Mouse (Mus musculus) hindbrain, embryonic 12.5 days (tissue): ENCODE measurements around the gene Epha2. TPM values are rescaled to one million over a fixed set of nuclear protein-coding genes. Genes with fewer than 3 reads are reported as not detected.

Experiments
- ATAC-seq: fragments of 200-750 bp; cut with Nextera tagmentation; 2 replicates; pipeline ENCODE4 v1.8.0; 2017; ENCODE audit warnings: moderate TSS enrichment; ENCODE audit not compliant: low FRiP score
- H3K27ac ChIP-seq: fragments of 300-500 bp; sonication (generic); 2 replicates; pipeline ENCODE4 v1.5.1; 2016; ENCODE audit warnings: mild to moderate bottlenecking
- H3K27me3 ChIP-seq: fragments of 300-500 bp; sonication (generic); 2 replicates; pipeline ENCODE4 v1.6.1; 2016; ENCODE audit warnings: mild to moderate bottlenecking
- H3K36me3 ChIP-seq: fragments of 300-500 bp; sonication (generic); 2 replicates; pipeline ENCODE4 v1.6.1; 2016; ENCODE audit warnings: mild to moderate bottlenecking
- H3K4me1 ChIP-seq: fragments of 300-500 bp; sonication (generic); 2 replicates; pipeline ENCODE4 v1.6.1; 2016
- H3K4me2 ChIP-seq: fragments of 300-500 bp; sonication (generic); replicated peaks from 2 replicates; pipeline ENCODE4 v1.6.1; 2016; ENCODE audit warnings: mild to moderate bottlenecking
- H3K4me3 ChIP-seq: fragments of 300-500 bp; sonication (generic); 2 replicates; pipeline ENCODE4 v1.5.1; 2016; ENCODE audit warnings: mild to moderate bottlenecking
- H3K9ac ChIP-seq: fragments of 300-500 bp; sonication (generic); 2 replicates; pipeline ENCODE4 v1.6.1; 2016; ENCODE audit warnings: mild to moderate bottlenecking, moderate library complexity
- H3K9me3 ChIP-seq: fragments of 300-500 bp; sonication (generic); replicated peaks from 2 replicates; pipeline ENCODE4 v1.6.1; 2016; ENCODE audit warnings: mild to moderate bottlenecking
- WGBS: fragments of 180-500 bp; shearing (Covaris S2); methylation state at CpG from one replicate; pipeline ENCODE4 v1.1.7; 2016; 5-methylcytosine and 5-hydroxymethylcytosine counted together
- polyA plus RNA-seq: library from polyadenylated mRNA; unstranded; fragments of >200 nt; fragmentation: Nextera tagmentation; extraction: Ambion mirVana; gene quantifications from 2 replicates; pipeline ENCODE4 v1.2.1, GENCODE M21; 2016

Gene Epha2
- polyA plus RNA-seq, 1 experiment from 2014 or later, result 2.7 TPM

DNA sequence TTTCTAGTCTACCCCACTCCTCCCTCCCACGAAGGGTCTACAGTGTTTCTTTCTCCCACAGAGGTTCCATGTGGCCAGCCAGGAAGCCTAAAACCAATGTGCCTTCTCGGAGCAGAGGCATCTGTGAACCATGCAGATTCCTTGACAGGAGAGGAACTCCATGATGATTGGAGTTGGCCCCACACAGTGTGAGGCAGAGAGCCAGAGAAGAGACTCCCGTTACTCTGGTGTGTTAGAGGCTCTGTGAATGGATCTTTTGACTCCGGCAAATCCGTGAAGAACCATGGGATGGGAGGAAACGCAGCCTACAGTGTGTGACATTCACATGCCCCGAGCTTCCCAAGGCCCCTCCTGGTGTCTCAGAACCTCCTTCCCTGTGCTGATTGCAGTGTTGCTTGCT lies 42.5 kb downstream of the Epha2 start:
- H3K4me1 ChIP-seq, result peaks cover 16% of the 10 kb centered on the region
- no peak overlapping the region for H3K9ac ChIP-seq
- no peaks in the 10 kb centered on the region for H3K27me3 ChIP-seq
- H3K4me2 ChIP-seq, result no peak overlapping the region
- no peak overlapping the region for H3K4me3 ChIP-seq
- no peak overlapping the region for H3K27ac ChIP-seq
- H3K36me3 ChIP-seq, result no peaks in the 10 kb centered on the region
- H3K9me3 ChIP-seq, result no peaks in the 10 kb centered on the region
- ATAC-seq, result no peak
- 55% methylated on average over 7 of the region's 7 CpGs for WGBS

- Histone ChIP-seq H3K4me3 (no peak overlapping the region), H3K36me3 (no peaks in the 10 kb centered on the region), H3K27me3 (0 out of 2 replicates have a peak, but pooled peaks cover 3% of the 10 kb centered on the region), H3K9ac (no peak overlapping the region), H3K9me3 (no peaks in the 10 kb centered on the region), H3K4me2 (no peak overlapping the region), H3K4me1 (0 out of 2 replicates have a peak, but pooled peaks cover 8% of the 10 kb centered on the region), H3K27ac (no peak overlapping the region)
- 94% methylated on average over 12 of the region's 12 CpGs for WGBS
- no peak for ATAC-seq
These were observed 44.2 kb downstream of the Epha2 start for GRCm38 (mm10) chr4:141345219-141345618.

GRCm38 (mm10) chr4:141347365-141347797 lies 46.3 kb downstream of the Epha2 start:
- H3K4me1 ChIP-seq, result peaks cover 3% of the 10 kb centered on the region; the same call in 1 of the 2 replicates
- no peak overlapping the region for H3K9ac ChIP-seq
- ATAC-seq, result no peak
- 0 out of 2 replicates have a peak, but pooled peaks cover 3% of the 10 kb centered on the region for H3K27me3 ChIP-seq
- no peak overlapping the region for H3K4me2 ChIP-seq
- no peak overlapping the region for H3K27ac ChIP-seq
- no peaks in the 10 kb centered on the region for H3K9me3 ChIP-seq
- WGBS, result 64% methylated on average over 8 of the region's 8 CpGs
- H3K4me3 ChIP-seq, result no peak overlapping the region
- H3K36me3 ChIP-seq, result no peaks in the 10 kb centered on the region

DNA sequence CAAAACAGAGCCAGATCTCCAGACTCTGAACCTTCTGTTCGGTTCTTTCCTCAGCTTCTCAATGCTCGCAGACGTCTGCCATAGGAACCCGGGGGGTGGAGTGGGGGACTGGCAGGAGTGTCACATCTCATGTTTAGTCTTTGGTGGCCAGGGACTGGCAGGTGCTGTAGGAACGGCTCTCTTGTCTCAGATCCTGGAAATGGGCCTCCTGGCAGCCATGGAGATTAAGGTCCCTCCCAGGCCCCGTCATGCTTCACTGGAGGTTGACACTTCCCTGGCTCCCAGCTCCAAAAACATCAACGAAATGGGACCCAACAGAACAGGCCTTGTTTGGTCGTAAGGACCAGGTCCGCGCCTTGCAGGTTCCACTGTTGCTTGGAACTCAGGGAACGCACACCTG lies 47.6 kb downstream of the Epha2 start:
- 73% methylated on average over 11 of the region's 11 CpGs for WGBS
- no peak overlapping the region for H3K27ac ChIP-seq
- no peak overlapping the region for H3K9ac ChIP-seq
- ATAC-seq, result no peak
- H3K4me1 ChIP-seq, result peaks cover 3% of the 10 kb centered on the region; the same call in 1 of the 2 replicates
- H3K36me3 ChIP-seq, result no peaks in the 10 kb centered on the region
- H3K9me3 ChIP-seq, result no peaks in the 10 kb centered on the region
- no peak overlapping the region for H3K4me2 ChIP-seq
- 0 out of 2 replicates have a peak, but pooled peaks cover 3% of the 10 kb centered on the region for H3K27me3 ChIP-seq
- no peak overlapping the region for H3K4me3 ChIP-seq

DNA sequence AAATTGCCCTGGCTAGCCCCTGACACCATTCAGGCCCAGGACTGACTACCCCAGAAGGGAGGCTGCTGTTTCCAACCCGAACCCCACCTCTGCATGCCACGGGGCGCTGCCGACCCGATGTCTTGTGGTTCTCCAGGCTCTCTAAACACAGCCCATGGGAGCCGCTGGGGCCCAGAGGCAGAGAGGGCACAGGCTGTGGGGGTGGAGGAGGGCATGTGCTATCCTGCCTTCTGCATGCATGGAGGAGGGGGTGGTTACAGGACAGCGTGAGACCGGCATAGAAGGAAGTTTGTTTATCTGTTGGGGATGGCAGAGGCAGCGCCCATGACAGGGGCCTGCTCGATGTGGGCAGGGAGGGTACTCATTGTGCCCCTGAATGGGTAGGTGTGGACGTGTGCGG lies 49.0 kb downstream of the Epha2 start:
- WGBS, result 86% methylated on average over 12 of the region's 12 CpGs
- Histone ChIP-seq H3K4me3 (no peak overlapping the region), H3K9ac (no peak overlapping the region), H3K27ac (no peak overlapping the region), H3K4me1 (peaks cover 3% of the 10 kb centered on the region; the same call in 1 of the 2 replicates), H3K9me3 (no peaks in the 10 kb centered on the region), H3K36me3 (no peaks in the 10 kb centered on the region), H3K27me3 (0 out of 2 replicates have a peak, but pooled peaks cover 3% of the 10 kb centered on the region), H3K4me2 (no peak overlapping the region)
- no peak for ATAC-seq

GRCm38 (mm10) chr4:141351972-141352371 lies 50.9 kb downstream of the Epha2 start:
- Histone ChIP-seq H3K27ac (no peak overlapping the region), H3K9me3 (no peaks in the 10 kb centered on the region), H3K4me3 (no peak overlapping the region), H3K4me2 (no peak overlapping the region), H3K4me1 (peaks cover 3% of the 10 kb centered on the region; the same call in 1 of the 2 replicates), H3K9ac (no peak overlapping the region), H3K27me3 (0 out of 2 replicates have a peak, but pooled peaks cover 3% of the 10 kb centered on the region), H3K36me3 (no peaks in the 10 kb centered on the region)
- no peak for ATAC-seq
- WGBS, result 55% methylated on average over 7 of the region's 7 CpGs

- WGBS, result 78% methylated on average over 5 of the region's 5 CpGs
- no peak overlapping the region for H3K4me2 ChIP-seq
- H3K27me3 ChIP-seq, result peaks cover 3% of the 10 kb centered on the region; the same call in 1 of the 2 replicates
- H3K9ac ChIP-seq, result no peak overlapping the region
- H3K36me3 ChIP-seq, result no peaks in the 10 kb centered on the region
- no peak overlapping the region for H3K4me3 ChIP-seq
- no peak overlapping the region for H3K27ac ChIP-seq
- H3K4me1 ChIP-seq, result peaks cover 3% of the 10 kb centered on the region; the same call in 1 of the 2 replicates
- no peak for ATAC-seq
- no peaks in the 10 kb centered on the region for H3K9me3 ChIP-seq
These were observed 51.9 kb downstream of the Epha2 start for GRCm38 (mm10) chr4:141352986-141353385.

- H3K27ac ChIP-seq, result no peak overlapping the region
- no peak for ATAC-seq
- WGBS, result 58% methylated on average over 8 of the region's 8 CpGs
These were observed 52.8 kb downstream of the Epha2 start for GRCm38 (mm10) chr4:141353868-141354267.

DNA sequence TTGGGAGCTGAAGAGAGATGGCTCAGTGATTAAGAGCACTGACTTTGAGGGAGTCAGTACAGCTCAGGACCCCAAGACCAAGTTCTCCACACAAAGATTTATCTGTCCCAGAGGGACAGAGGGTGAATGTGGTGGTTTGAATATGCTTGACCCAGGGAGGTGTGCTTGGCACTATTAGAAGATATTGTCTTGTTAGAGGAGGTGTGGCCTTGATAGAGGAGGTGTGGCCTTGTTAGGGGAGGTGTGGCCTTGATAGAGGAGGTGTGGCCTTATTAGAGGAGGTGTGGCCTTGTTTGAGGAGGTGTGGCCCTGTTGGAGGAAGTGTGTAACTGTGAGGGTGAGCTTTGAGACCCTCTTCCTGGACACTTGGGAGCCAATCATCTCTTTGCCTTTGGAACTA lies 56.8 kb downstream of the Epha2 start:
- Histone ChIP-seq H3K27ac (no peak overlapping the region), H3K4me2 (no peak overlapping the region), H3K4me3 (no peak overlapping the region), H3K9me3 (no peaks in the 10 kb centered on the region), H3K4me1 (peaks cover 10% of the 10 kb centered on the region; the same call in 1 of the 2 replicates), H3K36me3 (no peaks in the 10 kb centered on the region), H3K27me3 (peaks cover 14% of the 10 kb centered on the region; the same call in 1 of the 2 replicates), H3K9ac (no peak overlapping the region)
- ATAC-seq, result no peak

More at GRCm38 (mm10) chr4:141353868-141354267, 52.8 kb downstream of the Epha2 start:
- Histone ChIP-seq H3K36me3 (no peaks in the 10 kb centered on the region), H3K9me3 (no peaks in the 10 kb centered on the region), H3K4me2 (no peak overlapping the region), H3K4me3 (no peak overlapping the region), H3K27me3 (peaks cover 3% of the 10 kb centered on the region; the same call in 1 of the 2 replicates), H3K4me1 (peaks cover under 1% of the 10 kb centered on the region; the same call in 1 of the 2 replicates), H3K9ac (0 out of 2 replicates have a peak overlapping the region, but pooled peaks have one; percentile 13)

- H3K27ac ChIP-seq, result no peak overlapping the region
- ATAC-seq, result no peak
- H3K27me3 ChIP-seq, result peaks cover 23% of the 10 kb centered on the region
- H3K4me2 ChIP-seq, result no peak overlapping the region
- no peaks in the 10 kb centered on the region for H3K9me3 ChIP-seq
- 87% methylated on average over 6 of the region's 6 CpGs for WGBS
- no peak overlapping the region for H3K4me3 ChIP-seq
- H3K9ac ChIP-seq, result no peak overlapping the region
- peaks cover 10% of the 10 kb centered on the region; the same call in 1 of the 2 replicates for H3K4me1 ChIP-seq
- no peaks in the 10 kb centered on the region for H3K36me3 ChIP-seq
These were observed 58.2 kb downstream of the Epha2 start for GRCm38 (mm10) chr4:141359222-141359621.

DNA sequence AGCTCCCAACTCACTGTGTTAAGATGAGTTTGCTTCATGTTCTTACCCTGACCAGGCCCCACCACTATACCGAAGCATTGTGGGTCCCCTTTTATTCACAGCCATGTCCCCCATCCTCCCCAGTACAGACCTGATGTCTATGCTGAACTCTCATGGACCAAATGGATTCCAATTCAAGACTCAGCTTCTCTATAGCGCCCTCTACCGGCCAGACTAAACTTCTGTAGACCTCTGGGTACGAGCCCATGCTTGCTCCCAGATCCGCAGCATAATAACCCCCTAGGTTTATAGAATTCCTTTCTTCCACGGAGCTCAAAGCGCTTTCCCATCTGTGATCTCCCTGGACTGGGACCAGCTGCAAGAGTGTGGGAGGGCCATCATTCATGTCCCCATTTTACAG lies 59.8 kb downstream of the Epha2 start:
- Histone ChIP-seq H3K27ac (no peak overlapping the region), H3K9me3 (no peaks in the 10 kb centered on the region), H3K4me2 (no peak overlapping the region), H3K36me3 (no peaks in the 10 kb centered on the region), H3K4me3 (no peak overlapping the region), H3K27me3 (peaks cover 39% of the 10 kb centered on the region), H3K9ac (no peak overlapping the region), H3K4me1 (peaks cover 10% of the 10 kb centered on the region; the same call in 1 of the 2 replicates)
- ATAC-seq, result no peak
- 31% methylated on average over 7 of the region's 7 CpGs for WGBS

DNA sequence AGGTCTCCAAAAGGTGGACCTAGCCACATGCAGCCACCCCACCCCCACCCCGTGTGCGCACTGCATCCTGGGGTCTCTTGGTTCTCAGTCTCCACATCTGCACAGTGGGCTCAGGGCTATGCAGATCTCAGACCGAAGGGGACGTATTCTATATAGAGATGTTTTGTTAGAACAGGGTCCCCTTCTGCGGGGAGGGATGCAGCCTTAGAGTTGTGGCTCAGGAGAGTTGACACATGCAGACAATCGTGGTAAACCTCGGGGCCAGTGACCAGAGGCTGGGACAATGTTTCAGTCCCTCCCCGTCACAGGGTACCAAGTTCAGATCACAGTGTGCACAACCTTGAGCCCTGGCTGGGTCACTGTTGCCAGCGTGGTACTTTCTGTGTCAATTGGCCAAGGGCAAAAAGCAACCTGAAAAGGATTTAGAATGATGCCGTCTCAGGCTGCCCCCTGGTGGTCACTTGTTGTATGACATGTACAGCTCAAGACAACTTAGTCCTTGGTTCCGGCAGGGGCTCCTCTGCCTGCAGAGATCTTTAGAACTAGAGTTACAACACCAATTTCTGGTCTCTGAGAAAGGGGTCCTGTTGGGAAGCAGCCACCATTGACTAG lies 62.0 kb downstream of the Epha2 start:
- H3K27me3 ChIP-seq, result peaks cover 61% of the 10 kb centered on the region
- no peak overlapping the region for H3K27ac ChIP-seq
- WGBS, result 30% methylated on average over 11 of the region's 11 CpGs
- H3K4me2 ChIP-seq, result no peak overlapping the region
- peaks cover 13% of the 10 kb centered on the region for H3K4me1 ChIP-seq
- H3K36me3 ChIP-seq, result no peaks in the 10 kb centered on the region
- H3K9ac ChIP-seq, result no peak overlapping the region
- 0 out of 2 replicates have a peak, but pooled peaks have one; percentile 12 for ATAC-seq
- no peaks in the 10 kb centered on the region for H3K9me3 ChIP-seq
- H3K4me3 ChIP-seq, result no peak overlapping the region

DNA sequence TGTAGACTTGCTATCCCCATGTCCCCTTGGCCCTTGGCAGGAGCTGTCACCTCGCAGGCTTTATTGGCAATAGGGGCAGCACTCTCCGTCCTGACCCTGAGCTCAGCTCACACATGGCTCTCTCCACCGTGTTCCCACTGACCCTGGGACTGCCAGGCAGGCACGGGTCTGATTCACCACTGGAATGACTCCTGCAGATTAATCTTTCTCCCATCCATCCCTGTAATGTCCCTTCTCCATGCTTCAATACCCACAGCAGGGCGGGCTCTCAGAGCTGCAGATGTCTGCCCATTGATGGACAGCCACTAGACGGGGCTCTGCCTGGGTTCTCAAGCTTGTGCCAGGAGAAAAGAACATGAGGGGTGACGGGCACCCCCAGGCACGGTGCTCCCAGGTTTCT lies 64.1 kb downstream of the Epha2 start:
- Histone ChIP-seq H3K9me3 (no peaks in the 10 kb centered on the region), H3K27me3 (peaks cover 77% of the 10 kb centered on the region), H3K36me3 (no peaks in the 10 kb centered on the region), H3K4me3 (no peak overlapping the region), H3K4me2 (no peak overlapping the region), H3K4me1 (peaks cover 9% of the 10 kb centered on the region; the same call in 1 of the 2 replicates), H3K9ac (no peak overlapping the region), H3K27ac (no peak overlapping the region)
- no peak for ATAC-seq
- 49% methylated on average over 8 of the region's 8 CpGs for WGBS
